Mouse (Mus musculus): ENCODE measurements around the gene Clstn2. TPM values are rescaled to one million over a fixed set of nuclear protein-coding genes. Genes with fewer than 3 reads are reported as not detected.

The Clstn2 gene
- total RNA-seq, 4 experiments from 2014 or later, result 4.9 to 7.1 (median 5.9) TPM

GRCm38 (mm10) chr9:97773911-97774310, 259.1 kb downstream of the Clstn2 start:
- no peak for DNase-seq

- DNase-seq, result no peak
Measured at GRCm38 (mm10) chr9:97772431-97772830, 260.6 kb downstream of the Clstn2 start.

- DNase-seq, result no peak
Measured at GRCm38 (mm10) chr9:97769331-97769730, 263.6 kb downstream of the Clstn2 start.

DNA sequence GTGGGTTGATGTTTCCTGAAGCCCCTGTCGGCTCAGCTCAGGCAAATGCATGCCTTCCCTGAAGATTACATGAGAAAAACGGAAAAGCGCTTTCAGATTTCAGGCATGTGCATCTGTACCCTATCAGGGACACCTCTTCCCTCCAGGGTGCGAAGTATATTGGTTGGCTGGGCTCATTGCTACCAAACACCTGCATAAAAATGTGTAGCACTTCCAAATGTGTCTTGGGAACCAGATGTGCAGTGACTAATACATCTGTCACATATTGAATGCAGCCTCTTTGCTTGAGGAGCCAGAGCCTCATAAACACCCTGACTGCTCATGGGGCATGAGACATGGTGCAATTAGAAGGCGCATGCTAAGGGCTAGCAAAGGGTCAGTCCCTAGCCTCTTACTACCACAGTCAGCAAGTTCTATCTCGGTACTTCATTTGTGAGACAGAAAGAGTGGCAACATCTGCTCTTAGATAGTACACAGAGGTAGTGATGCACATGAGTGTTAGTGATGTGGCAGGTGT, 267.7 kb downstream of the Clstn2 start:
- DNase-seq, result no peak

- DNase-seq, result no peak
Measured at GRCm38 (mm10) chr9:97763048-97763447, 269.9 kb downstream of the Clstn2 start.

DNA sequence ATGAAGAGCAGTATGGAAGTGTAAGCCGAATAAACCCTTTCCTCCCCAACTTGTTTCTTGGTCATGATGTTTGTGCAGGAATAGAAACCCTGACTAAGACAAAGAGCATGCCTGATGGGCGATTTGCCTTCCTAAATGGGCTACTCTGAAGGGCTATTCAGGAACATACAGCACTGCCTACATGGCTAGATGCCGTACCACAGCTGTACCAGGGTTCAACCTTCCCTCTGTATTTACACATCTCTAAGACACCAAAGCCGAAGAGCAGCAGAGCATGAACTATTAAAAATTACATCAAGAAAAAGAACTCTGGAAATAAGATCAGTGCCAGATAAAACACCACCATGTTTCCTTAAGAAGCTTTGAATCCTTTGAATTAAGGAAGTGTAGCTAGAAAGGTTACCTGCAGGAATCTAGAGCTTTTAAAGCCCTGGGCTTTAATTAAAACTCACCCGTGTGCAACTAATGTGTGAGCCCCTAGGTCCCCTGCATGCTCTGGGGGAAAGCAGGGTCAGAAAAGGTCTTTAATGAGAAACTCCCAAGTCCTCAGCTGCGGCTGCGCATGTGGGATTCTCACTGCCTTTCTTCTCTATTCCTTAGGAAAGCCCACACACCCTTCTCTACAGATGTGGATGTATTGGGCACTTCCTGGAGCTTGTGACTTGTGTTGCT, 277.2 kb downstream of the Clstn2 start:
- no peak for DNase-seq

GRCm38 (mm10) chr9:97753715-97754114, 279.3 kb downstream of the Clstn2 start:
- DNase-seq, result no peak

DNA sequence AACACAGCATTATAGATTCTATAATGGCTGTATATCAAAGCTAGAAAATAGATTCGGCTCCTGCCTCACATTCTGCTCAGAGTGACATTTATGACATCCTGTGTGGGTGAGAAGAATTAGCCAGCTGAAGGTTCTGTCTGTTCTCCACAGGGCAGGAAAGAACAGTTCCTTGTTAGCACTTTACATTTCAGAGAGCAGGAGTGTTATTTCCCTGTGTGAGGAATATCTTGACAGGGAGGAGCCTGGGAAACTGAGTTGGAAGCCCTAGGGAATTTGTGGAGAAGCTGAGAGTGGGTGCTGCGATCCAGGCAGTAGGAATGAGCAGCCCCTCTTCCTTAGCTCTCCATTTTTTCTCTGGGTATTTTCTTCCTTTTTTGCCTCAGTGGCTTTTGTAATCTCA, 286.4 kb downstream of the Clstn2 start:
- no peak for DNase-seq

GRCm38 (mm10) chr9:97727715-97728486, 305.1 kb downstream of the Clstn2 start:
- DNase-seq, result no peak

DNA sequence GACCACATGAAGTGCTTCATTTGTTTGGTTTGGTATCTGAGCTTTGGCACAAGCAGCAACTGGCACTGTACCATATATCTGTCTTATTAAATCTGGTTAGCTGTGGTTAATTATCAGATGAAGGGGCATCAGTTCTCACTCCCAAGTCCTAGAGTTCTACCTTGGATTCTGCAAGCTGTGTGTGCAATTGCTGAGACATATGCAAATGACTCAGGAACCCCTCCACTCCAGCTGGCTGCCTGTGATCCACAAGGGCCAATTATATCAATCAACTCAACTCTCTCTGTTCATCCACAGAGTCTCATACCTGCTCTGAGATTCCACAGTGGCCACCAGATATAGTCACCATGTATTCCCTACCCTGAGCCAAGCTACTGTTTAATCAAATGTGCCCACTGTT, 315.3 kb downstream of the Clstn2 start:
- no peak for DNase-seq

DNA sequence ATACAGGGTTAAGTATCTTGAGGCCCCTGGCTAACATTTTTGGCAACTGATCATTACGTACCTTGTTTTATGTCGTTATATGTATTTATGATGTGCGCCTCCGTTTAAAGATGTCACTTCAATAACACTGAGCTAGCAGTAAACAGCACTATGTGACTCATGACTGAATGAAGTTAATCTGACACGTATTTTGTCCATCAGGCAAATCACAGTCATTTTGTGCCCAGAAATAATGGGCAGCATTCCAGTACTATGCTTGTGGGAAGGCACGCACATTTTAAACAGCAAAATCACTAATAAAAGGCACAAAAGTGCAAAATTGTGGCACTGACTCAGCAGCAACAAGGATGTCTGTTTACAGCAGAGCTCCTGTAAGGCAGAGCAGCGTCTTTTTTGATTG, 316.0 kb downstream of the Clstn2 start:
- no peak for DNase-seq

- DNase-seq, result no peak
Measured at GRCm38 (mm10) chr9:97712888-97713287, 320.1 kb downstream of the Clstn2 start.

DNA sequence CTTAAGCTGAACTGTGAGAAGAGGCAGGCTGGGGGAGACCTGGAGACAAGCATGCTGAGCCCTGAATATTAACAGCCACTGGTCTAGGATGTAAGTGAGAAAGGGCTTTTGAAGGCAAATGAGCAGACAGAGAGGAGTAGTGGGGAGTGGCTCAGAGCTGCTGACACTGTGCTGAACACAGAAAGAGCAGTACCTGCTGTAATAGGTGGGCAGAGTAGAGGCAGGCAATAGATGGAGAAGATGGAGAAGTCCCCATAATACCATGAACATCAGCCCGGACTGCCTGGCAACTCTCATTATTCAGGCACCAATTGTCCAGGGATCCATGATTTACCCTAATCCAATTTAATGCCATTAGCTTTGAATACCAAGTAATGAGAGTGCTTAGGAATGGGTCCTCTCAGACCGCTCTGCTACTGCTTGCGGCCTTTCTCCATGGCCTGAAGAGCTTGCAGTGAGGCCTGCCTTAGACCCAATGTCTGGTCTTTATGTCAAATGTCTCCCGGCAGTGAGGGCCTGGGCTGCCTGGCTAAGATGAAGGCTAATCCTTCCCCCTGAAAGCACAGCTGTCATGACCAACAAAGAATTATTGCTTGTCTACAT, 329.0 kb downstream of the Clstn2 start:
- DNase-seq, result no peak

GRCm38 (mm10) chr9:97702989-97703388, 330.0 kb downstream of the Clstn2 start:
- no peak for DNase-seq

DNA sequence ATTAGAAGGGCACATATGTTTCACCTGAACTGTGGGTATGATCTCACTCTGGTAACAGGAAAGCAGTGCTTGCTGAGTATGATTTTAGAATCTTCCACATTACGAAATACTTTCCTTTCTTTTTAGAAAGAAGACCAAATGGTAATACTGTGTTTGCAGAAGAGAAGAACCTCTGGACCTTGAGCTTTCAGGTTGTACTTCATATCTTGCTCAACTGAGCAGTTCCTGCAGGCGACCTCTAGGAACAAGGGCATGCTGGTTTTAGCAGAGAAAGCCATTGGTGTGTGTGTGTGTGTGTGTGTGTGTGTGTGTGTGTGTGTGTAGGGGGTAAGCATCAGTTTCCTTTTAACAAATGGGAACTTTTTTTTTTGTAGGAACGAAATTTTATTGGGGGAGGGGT, 333.0 kb downstream of the Clstn2 start:
- DNase-seq, result no peak

- DNase-seq, result no peak
Measured at GRCm38 (mm10) chr9:97699020-97699419, 334.0 kb downstream of the Clstn2 start.

- no peak for DNase-seq
Measured at GRCm38 (mm10) chr9:97698071-97698470, 334.9 kb downstream of the Clstn2 start.

DNA sequence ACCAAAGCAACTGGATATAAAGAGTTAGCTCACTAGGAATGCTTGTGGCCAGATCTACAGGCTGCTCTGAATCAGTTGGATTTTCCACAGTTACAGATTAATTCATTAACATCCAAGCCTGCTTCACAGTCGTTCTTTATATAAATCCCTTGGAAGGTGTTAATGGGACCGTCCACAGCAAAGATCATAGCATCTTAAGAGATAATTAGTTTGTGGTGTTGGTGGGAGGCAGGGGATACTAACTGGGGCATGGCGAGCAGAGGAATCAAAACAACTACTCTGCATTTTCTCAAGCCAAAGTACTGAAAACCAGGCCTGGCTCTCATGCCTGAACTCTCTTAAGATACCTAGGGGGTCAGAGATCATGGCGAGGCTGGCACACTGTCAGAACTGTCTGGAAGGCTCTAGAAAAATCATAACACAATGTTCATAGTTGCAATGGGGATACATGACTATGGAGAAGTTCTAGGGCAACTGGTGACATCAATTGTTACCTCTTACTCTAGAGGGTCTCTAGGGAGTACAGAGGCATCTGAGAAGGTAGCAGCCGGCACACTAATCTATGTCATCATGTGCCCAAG, 336.2 kb downstream of the Clstn2 start:
- no peak for DNase-seq

DNA sequence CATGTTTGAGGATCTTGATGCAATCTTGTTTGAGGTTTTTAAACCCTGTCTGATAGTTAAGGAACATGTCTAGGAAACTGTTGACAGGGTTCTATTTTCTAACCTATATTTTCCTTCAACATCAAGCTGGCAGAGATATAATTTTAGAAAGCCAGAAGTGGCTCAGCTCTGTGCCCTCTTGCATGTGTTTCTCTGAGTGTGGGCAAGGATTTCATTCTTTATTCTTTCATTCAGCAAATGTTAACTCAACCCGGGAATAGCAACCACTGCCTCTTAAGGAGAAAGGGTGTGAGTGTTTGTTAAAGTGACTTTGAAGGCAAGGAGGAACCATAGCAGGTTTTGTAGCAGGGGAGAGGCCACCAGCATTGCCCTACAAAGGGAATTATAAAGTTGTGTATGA, 337.7 kb downstream of the Clstn2 start:
- no peak for DNase-seq

GRCm38 (mm10) chr9:97686826-97687425, 346.1 kb downstream of the Clstn2 start:
- DNase-seq, result no peak

DNA sequence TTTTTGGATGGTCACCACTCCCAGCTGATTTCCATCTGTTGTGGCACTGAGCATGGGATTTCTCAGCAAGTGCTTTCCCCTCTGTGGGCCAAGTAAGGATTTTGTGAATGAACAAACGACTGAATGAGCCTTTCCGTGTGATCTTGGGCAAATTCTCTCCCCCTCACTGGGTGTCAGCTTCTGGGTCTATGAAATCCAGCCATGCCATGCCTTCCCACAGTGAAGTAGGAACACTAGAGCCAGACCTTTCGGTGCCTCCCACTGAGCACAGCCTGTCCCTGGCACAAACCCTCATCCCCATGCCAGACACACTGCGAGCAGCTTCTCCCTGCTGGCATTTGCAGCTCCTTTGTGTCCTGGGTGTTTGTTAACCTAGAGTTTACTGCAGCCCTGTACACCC, 347.3 kb downstream of the Clstn2 start:
- DNase-seq, result no peak

DNA sequence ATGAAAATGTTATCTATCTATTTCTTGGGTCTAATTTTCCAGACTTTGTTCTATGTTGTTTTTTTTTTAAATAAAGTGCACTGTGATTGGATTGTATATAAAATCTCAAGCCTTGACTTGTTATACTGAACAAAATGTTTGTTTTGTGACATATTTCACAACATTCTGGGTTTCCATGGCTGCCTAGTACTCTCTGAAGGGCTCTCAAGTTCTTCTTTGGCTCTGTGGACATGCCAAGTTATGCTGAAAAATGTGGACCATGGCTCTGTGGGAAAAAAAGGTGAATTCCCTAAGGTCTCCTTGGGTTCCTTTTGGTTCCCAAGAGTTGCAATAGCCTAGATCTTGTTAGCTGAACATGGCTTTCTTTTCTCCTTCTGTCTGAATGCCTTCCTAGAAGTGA, 353.1 kb downstream of the Clstn2 start:
- DNase-seq, result no peak

DNA sequence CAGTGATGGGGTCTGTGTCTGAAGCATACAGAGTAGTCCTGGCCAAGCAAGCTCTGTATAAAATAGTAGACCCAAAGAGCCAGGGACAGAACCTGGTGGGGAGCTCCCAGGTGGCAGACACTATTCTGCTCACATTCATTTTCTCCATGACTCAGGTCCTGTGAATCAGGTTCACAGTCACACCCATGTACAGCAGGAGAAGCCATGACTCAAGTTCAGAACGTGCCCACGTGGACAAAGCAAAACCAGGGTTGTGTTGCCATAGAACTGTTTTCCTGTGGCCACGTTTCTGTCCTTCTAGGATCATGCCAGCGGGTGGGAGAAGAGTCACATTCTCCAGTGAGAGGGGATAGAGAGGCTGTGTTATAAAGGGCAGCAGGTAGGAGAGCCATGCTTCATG, 353.9 kb downstream of the Clstn2 start:
- DNase-seq, result no peak
